Mouse (Mus musculus) left cerebral cortex, adult 8-10 months (tissue): ENCODE data around the gene Vmn2r121. TPM values are rescaled to one million over a fixed set of nuclear protein-coding genes. Genes with fewer than 3 reads are reported as not detected.

Source experiments
- DNase-seq, 2 experiments: peaks; one replicate each; pipeline ENCODE4 v3.0.0; 2022; ENCODE audit warnings: low spot score in 2 of 2
- total RNA-seq, 4 experiments: library from RNA; stranded (reverse); gene quantifications; 2 replicates each; pipeline ENCODE4 v1.2.4; 2022

The Vmn2r121 gene
- not detected for total RNA-seq

DNA sequence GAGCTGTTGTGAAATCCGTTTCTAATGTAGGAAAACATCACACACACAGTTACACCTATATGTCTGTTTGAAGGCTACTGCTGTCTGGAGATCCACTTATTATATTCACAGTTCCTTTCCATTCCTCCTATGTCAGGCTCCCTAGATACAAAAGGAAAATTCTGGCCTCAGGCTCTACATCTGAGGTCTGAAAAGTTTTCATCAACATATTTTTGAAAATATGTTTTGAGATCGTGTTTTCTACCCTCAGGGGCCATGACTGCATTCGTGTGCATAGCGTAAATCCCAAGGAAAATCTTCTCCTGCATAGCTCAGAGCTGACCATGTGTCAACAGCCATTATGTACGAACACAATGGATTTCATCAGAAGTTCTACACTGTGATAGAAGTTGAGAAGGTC, at the start of gene Vmn2r121:
Vmn2r121 (minus strand) TSS at position 101 of the 400 bp plus-strand sequence.
- no peak for DNase-seq
